Comparison of ENCODE assay signal across 15 mouse cellular contexts in genomic region chr17:85987531-85987930, GRCm38 (mm10).
"Had no signal": no experiment of that assay in that cellular context is flagged by ENCODE, and none has a peak within 500 bp of the region (broad histone marks: within the 10 kb centered on the region; RNA-seq: fewer than 3 reads in every experiment).

No protein-coding gene starts in this region.

- ATAC-seq: intestine, embryonic 15.5 days; liver, postnatal 0 days had no signal

- H3K4me3 ChIP-seq: intestine, embryonic 15.5 days; limb, embryonic 12.5 days; liver, embryonic 13.5 days; lung, embryonic 15.5 days; megakaryocyte, embryonic 14.5 days; midbrain, embryonic 12.5 days; neural tube, embryonic 12.5 days had no signal

- H3K4me1 ChIP-seq: intestine, embryonic 15.5 days; lung, embryonic 15.5 days; midbrain, embryonic 12.5 days; neural tube, embryonic 12.5 days had no signal

- H3K36me3 ChIP-seq: intestine, embryonic 15.5 days; lung, embryonic 15.5 days had no signal

- H3K27me3 ChIP-seq: intestine, embryonic 15.5 days; limb, embryonic 12.5 days; liver, embryonic 13.5 days; lung, embryonic 15.5 days; megakaryocyte, embryonic 14.5 days; midbrain, embryonic 12.5 days; neural tube, embryonic 12.5 days had no signal

- DNase-seq: kidney, adult 2 months; kidney, postnatal 36 days; liver; liver, embryonic 13.5 days; liver, postnatal 0 days; lung, postnatal 14 days; thymus, postnatal 4 days had no signal

- H3K9ac ChIP-seq: intestine, embryonic 15.5 days; limb, embryonic 12.5 days; liver, embryonic 13.5 days; liver, postnatal 0 days; lung, embryonic 15.5 days; midbrain, embryonic 12.5 days; neural tube, embryonic 12.5 days had no signal

- H3K9me3 ChIP-seq: intestine, embryonic 15.5 days; limb, embryonic 12.5 days; liver, embryonic 13.5 days; lung, embryonic 15.5 days; midbrain, embryonic 12.5 days; neural tube, embryonic 12.5 days had no signal

- H3K4me2 ChIP-seq: intestine, embryonic 15.5 days; limb, embryonic 12.5 days; liver, embryonic 13.5 days; lung, embryonic 15.5 days; midbrain, embryonic 12.5 days; neural tube, embryonic 12.5 days had no signal

- H3K27ac ChIP-seq: intestine, embryonic 15.5 days; liver, embryonic 13.5 days; lung, embryonic 15.5 days; macrophage; midbrain, embryonic 12.5 days; neural tube, embryonic 12.5 days; stomach, postnatal 0 days had no signal
